Mouse (Mus musculus): Measurements from ENCODE around the gene Parva.

Parva gene

GRCm38 (mm10) chr7:112600163-112600562 lies 172.9 kb downstream of the Parva start:
- DNase-seq (ENCODE audit: low read depth, low spot score), result no peak

GRCm38 (mm10) chr7:112602966-112603365 lies 175.7 kb downstream of the Parva start:
- DNase-seq (ENCODE audit: low read depth, low spot score), result no peak

DNA sequence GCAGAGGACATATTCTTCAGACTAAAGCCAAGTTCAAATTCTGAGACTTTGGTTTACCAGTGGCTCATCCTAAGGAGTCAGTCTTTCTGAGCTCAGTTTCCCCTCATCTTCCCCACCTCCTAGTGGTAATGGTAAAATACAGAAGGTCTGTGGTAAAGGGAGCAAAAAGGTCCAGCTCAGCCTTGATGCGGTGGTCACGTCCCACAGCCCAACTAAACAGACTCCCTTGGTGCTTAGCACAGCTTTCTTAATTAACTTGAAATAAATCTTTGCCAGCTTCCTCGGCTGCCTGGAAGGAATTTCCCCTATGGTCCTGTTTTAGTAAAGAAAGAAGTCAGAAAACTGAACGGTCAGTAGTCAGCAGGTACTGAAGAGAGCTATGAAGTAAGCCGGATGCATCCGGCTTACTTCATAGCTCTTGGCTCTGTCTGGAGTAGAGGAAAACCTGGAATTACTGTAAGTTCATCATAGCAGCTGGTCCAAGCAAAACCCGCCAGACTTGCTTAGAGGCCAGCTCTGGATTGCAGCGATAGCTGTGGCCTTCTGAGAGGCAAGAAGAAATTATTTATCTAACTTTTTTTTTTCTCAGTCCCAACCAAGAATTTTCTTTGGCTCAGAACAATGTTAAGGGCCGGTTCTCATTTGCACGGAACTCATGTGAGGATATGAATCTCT lies 176.3 kb downstream of the Parva start:
- DNase-seq (ENCODE audit: low read depth, low spot score), result no peak

GRCm38 (mm10) chr7:112604209-112604608 lies 176.9 kb downstream of the Parva start:
- no peak for DNase-seq (ENCODE audit: low read depth, low spot score)

DNA sequence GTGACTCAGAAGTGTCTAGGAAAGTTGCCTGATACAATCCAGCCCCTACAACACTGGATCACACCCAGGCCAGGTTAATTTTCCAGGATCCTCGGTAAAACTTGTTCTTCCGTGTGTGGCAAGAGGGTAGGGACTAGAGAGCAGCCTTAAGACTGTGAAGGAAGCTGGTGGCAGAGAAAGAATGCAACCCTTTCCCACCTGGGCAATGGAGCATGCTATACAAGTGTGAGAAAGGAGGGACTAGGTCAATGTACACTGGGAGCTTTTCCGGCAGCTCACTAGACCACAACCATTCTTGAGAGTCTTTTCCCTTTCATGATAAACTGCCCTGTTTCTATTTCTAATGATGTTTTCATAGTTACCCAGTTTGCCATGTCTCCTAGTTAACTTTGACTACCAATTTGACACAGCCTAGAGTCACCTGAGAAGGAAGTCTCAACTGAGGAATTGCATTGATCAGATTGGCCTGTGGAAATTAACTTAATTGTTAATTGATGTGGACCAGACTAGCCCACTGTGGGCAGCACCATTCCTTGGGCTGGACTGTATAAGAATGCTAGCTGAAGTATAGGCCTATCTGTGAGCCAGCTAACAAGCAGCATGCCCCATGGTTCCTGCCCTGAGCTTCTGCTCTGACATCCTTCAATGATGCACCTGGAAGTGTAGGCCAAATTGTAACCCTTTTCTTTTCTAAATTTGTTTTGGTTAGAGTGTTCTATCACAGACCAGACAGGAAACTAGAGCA lies 186.9 kb downstream of the Parva start:
- DNase-seq (ENCODE audit: low read depth, low spot score), result no peak

DNA sequence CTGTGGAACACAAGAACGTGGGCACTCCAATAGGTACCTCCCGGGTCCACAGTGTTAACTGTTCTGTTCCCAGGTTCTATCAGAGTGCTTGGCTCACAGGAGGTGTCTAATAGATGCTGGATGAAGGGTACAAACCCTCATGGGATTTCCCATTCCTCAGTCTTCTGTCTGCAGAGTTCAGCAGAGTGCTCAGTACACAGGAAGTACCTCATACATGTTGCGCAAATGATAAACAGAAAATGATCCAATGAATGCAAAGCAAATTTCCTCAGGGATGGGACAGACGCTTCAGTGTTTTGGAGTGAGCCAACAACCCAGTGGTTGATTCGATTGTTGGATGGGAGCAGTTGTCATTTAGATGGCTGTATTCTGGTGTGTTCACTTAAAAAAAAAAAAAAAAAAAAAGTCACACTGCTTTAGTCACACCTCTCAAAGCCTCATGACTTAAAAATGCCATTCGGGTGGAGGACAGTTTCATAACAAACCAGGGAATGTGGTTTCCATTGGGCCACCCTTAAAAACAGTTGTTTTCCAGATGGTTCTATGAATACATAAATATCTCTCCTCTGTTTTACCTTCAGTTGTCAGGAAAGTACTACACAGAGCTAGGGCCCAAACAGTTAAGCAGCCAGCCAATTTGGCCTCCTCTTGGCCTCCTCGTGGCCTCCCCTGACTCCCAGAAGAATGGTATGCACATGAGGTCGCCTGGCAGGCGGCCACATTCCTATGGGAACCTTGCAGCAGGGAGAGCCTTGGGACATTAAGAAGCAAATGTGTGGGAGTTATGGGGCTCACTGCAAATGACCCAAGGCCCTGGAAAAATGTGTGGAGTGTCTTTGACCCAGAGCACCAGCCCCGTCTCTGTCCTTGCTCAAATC lies 187.7 kb downstream of the Parva start:
- DNase-seq (ENCODE audit: low read depth, low spot score), result peak; percentile 54

- no peak for DNase-seq (ENCODE audit: low read depth, low spot score)
These were observed 193.2 kb downstream of the Parva start for GRCm38 (mm10) chr7:112620322-112621179.

GRCm38 (mm10) chr7:112627481-112627880 lies 200.2 kb downstream of the Parva start:
- peak; percentile 39 for DNase-seq (ENCODE audit: low read depth, low spot score)

DNA sequence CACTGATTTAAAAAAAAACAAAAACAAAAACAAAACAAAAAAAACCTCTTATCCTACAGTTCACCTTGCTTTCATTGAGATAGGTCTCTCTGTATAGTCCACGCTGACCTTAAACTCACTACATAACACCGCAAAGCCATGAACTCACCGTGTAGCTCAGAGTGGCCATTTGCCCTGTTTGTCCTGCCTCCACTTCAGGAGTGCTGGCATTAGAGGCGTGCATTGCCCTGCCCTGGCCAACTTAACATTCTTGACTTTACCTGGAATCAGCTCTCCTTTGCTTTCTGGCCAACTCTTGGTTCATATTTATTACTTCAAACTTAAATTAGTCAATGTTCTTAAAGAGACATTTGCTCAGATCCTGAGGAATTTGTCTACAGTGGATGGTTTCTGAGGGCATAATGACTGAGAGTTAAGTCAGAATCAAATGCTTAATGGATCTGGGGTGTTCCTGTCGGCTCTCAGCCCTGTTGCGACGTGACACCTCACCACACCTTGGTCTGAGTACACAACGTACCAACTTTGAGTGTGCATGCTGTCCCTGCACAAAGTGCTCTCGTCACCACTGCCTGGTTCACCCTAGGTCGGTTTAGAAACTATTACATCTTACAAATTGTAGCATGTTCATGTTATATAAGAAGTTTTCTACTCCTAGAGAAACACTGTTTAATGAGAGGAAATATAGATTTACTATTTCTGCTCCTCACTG lies 207.4 kb downstream of the Parva start:
- DNase-seq (ENCODE audit: low read depth, low spot score), result no peak

- DNase-seq (ENCODE audit: low read depth, low spot score), result no peak
These were observed 208.6 kb downstream of the Parva start for GRCm38 (mm10) chr7:112635936-112636335.

All from mesoderm, embryonic 11.5 days (tissue).